Mouse (Mus musculus) forebrain, embryonic 10.5 days (tissue): ENCODE results near the gene Rcn3. TPM values are rescaled to one million over a fixed set of nuclear protein-coding genes. Genes with fewer than 3 reads are reported as not detected.
A peak's percentile ranks its signal among the peaks of the same experiment; 100 is the strongest.

ENCODE experiments used
- DNase-seq: peaks from one replicate; pipeline ENCODE4 v3.0.0-alpha.2; 2017; ENCODE audit warnings: low spot score; ENCODE audit errors: extremely low spot score
- H3K27ac ChIP-seq: fragments of 300-500 bp; sonication (generic); 2 replicates; pipeline ENCODE4 v1.5.1; 2016; ENCODE audit warnings: mild to moderate bottlenecking
- H3K27me3 ChIP-seq: fragments of 300-500 bp; sonication (generic); 2 replicates; pipeline ENCODE4 v1.6.1; 2016; ENCODE audit warnings: mild to moderate bottlenecking; ENCODE audit not compliant: poor library complexity, severe bottlenecking
- H3K36me3 ChIP-seq: fragments of 300-500 bp; sonication (generic); replicated peaks from 2 replicates; pipeline ENCODE4 v1.6.1; 2016; ENCODE audit warnings: mild to moderate bottlenecking, moderate library complexity
- H3K4me1 ChIP-seq: fragments of 300-500 bp; sonication (generic); 2 replicates; pipeline ENCODE4 v1.6.1; 2016
- H3K4me3 ChIP-seq: fragments of 300-500 bp; sonication (generic); 2 replicates; pipeline ENCODE4 v1.5.1; 2016; ENCODE audit warnings: mild to moderate bottlenecking, moderate library complexity
- H3K9me3 ChIP-seq: fragments of 300-500 bp; sonication (generic); 2 replicates; pipeline ENCODE4 v1.6.1; 2016; ENCODE audit warnings: mild to moderate bottlenecking, moderate library complexity
- WGBS: fragments of 180-500 bp; shearing (Covaris S2); methylation state at CpG from one replicate; pipeline ENCODE4 v1.1.7; 2016; 5-methylcytosine and 5-hydroxymethylcytosine counted together
- microRNA counts: library from miRNA; unstranded; fragments of <30 nt; microRNA quantifications from one replicate; lab custom pipeline; 2017
- microRNA-seq: library from miRNA; unstranded; fragments of <30 nt; microRNA quantifications from one replicate; pipeline ENCODE4, GENCODE M21; 2017
- polyA plus RNA-seq: library from polyadenylated mRNA; unstranded; fragments of >200 nt; fragmentation: Nextera tagmentation; extraction: Ambion mirVana; gene quantifications from 2 replicates; pipeline ENCODE4 v1.2.1, GENCODE M21; 2016

The Rcn3 gene
- polyA plus RNA-seq, 1 experiment from 2014 or later: 101 TPM

DNA sequence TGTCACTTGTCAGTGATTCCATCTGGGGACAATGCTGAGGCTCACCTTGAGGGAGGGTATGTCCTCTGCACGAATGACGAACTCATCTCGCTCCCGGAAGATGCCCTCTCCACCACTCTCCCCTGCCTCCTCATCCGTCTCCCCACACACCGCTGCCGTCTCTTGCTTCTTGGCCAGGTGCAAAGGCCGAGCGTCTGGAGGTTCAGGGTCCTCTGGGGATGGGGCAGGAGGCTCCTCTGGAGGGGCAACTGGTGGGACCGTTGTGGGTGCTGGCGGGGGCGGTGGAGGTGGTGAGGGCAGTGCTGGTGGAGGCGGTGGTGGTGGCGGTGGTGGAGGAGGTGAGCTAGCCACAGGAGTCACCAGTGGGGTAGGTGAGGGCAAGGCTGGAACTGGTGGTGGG is 48.7 kb downstream of the Rcn3 start:
- Histone ChIP-seq H3K9me3 (no peaks in the 10 kb centered on the region), H3K4me1 (no peaks in the 10 kb centered on the region), H3K27me3 (no peaks in the 10 kb centered on the region), H3K27ac (no peak overlapping the region), H3K36me3 (peaks cover 100% of the 10 kb centered on the region), H3K4me3 (no peak overlapping the region)
- WGBS: 93% methylated on average over 14 of the region's 14 CpGs
- no peak for DNase-seq

DNA sequence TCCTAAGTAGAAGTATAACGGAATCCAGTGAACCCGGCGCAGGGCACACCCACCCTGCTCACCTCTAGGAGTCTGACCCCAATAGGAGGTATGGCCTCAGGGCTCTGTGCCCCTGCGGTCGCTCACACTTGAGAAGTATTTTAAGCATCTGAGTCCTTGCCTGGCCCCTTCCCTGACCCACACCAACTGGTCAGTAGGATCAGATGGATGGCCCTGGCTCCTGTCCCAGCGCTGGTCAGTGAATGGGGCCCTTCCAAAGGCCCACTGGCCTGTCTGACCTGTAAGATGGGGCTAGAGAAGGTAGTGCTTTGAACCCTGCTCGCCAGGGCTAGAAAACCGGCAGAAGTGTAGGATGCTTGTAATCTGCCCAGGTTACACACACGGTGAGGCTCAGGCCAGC is 51.2 kb downstream of the Rcn3 start:
- Histone ChIP-seq H3K4me1 (no peaks in the 10 kb centered on the region), H3K36me3 (peaks cover 100% of the 10 kb centered on the region), H3K27ac (no peak overlapping the region), H3K9me3 (no peaks in the 10 kb centered on the region), H3K4me3 (no peak overlapping the region), H3K27me3 (no peaks in the 10 kb centered on the region)
- 93% methylated on average over 9 of the region's 9 CpGs for WGBS
- no peak for DNase-seq

DNA sequence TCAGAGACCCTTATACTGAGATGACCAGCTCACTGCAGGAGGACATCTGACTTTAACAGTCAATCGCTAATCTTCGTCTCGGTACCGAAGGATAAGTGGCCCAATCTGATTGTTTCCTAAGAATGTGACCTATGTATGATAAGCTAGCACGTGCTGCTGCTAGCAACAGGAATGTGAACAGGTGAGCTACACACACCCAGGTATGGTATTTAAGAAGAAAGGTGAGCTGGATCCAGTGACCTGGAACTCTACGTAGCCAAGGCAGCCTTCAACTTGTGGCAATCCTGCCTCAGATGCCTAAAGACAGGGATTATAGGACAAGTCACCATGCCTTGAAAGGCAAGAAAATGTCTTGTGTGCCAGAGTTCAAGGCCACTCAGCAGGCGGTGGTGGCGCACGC is 53.6 kb downstream of the Rcn3 start:
- 98% methylated on average over 9 of the region's 9 CpGs for WGBS

DNA sequence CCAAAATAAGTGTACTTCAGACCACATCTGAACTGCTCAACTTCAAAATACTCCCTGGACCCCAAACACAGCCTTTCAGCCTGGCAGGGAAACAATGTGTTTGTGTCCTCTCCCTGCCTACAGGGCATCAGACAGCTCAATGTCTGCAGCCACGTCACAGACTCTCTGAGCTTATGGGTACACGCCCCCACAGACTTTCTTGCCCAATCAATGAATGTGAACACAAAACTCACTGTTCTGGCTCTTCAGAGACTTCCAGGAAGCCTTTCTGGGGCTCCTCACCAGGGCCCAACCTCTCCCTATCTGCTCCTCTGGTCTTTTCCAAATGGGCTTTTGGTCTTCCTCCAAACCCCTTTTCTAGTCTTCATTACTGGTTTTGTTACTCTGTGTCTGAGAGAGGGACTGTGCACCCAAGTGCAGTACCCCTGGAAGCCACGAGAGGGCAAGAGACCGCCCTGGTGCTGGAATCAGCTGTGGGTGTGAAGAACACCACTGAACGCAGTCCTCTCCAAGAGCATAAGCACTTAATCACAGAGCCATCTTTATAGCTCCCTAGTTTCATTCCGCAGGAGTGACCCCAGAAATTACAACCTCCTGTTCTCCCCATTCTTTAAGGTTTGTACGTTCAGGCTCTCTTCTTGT is 54.2 kb downstream of the Rcn3 start:
- H3K27ac ChIP-seq: no peak overlapping the region
- H3K27me3 ChIP-seq: no peaks in the 10 kb centered on the region
- H3K4me3 ChIP-seq: no peak overlapping the region
- no peaks in the 10 kb centered on the region for H3K9me3 ChIP-seq
- DNase-seq: peak; percentile 59
- WGBS: 83% methylated on average over 7 of the region's 7 CpGs
- no peaks in the 10 kb centered on the region for H3K4me1 ChIP-seq
- H3K36me3 ChIP-seq: peaks cover 100% of the 10 kb centered on the region

More for the DNA sequence above, 53.6 kb downstream of the Rcn3 start:
- Histone ChIP-seq H3K4me3 (no peak overlapping the region), H3K36me3 (peaks cover 100% of the 10 kb centered on the region), H3K27ac (no peak overlapping the region), H3K4me1 (no peaks in the 10 kb centered on the region), H3K27me3 (no peaks in the 10 kb centered on the region), H3K9me3 (no peaks in the 10 kb centered on the region)
- DNase-seq: no peak

DNA sequence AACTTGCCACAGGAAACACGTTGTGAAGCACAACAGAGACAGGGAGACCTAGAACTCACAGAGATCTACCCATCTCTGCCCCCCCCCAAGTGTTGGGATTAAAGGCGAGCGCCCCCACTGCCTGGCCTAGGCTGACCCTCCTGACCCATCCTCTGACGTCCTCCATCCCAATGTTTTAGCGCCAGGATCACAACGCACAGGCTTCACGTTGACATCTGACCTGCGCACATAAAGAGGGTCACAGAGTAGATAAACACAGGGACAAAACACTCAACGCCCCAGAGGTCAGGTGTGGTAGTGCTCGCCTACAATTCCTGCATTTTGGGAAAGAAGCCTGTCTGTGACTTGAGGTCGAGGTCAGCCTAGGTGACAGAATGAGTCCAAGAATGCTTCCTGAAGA is 55.3 kb downstream of the Rcn3 start:
- no peaks in the 10 kb centered on the region for H3K4me1 ChIP-seq
- no peaks in the 10 kb centered on the region for H3K27me3 ChIP-seq
- peaks cover 100% of the 10 kb centered on the region for H3K36me3 ChIP-seq
- no peak overlapping the region for H3K4me3 ChIP-seq
- H3K27ac ChIP-seq: no peak overlapping the region
- 93% methylated on average over 11 of the region's 11 CpGs for WGBS
- no peaks in the 10 kb centered on the region for H3K9me3 ChIP-seq
- no peak for DNase-seq

DNA sequence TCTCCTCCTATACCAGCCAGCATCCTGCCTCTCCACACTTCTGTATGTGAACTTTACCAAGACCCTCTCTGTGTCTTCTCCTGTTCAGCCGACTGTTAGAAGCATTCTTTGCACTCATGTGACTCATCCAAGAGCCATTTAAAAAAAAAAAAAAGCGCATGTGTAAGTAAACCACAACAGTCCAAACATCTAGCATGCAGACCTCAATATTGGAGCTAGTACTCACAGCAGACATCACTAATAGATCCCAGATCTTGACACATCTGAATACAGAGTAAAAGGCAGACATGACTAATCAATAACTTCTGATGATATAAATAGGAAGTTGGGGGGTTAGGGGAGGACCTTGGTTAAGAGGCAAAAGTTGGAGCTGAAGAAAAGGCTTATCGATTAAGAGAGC is 56.4 kb downstream of the Rcn3 start:
- H3K4me1 ChIP-seq: no peaks in the 10 kb centered on the region
- no peaks in the 10 kb centered on the region for H3K9me3 ChIP-seq
- H3K27ac ChIP-seq: no peak overlapping the region
- peaks cover 100% of the 10 kb centered on the region for H3K36me3 ChIP-seq
- no peaks in the 10 kb centered on the region for H3K27me3 ChIP-seq
- WGBS: 95% methylated on average over 3 of the region's 3 CpGs
- no peak for DNase-seq
- no peak overlapping the region for H3K4me3 ChIP-seq

DNA sequence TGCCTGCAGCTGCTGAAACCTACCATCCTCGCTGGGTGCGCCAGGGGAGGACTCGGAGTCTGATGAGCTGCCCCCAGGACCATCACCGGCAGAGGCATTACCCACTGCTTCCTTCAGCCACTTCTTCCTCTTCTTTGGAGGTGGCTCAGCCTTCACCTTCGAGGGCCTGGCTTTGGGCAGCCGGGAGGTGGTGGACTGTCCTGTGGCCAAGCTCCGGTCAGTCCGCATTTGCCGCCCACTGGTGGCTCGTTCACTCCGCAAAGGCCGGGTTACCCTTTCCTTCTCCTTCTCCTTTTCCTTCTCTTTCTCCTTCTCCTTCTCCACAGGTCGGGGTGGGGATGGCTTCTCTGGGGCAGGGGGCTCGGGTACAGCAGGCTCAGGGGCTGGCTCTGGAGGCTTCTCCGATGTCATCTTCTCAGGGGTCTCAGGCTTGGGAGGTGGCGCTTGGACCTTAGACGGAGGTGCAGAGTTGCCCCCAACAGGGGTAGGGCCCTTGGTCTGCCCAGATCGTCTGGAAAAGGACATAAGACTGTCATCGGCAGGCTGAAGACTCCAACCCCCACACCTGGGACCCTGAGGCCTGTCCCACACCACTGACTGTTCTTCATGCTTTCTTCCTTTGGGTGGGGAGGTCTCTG is 58.2 kb downstream of the Rcn3 start:
- no peak for DNase-seq
- no peak overlapping the region for H3K27ac ChIP-seq

More for the DNA sequence above, 58.2 kb downstream of the Rcn3 start:
- H3K9me3 ChIP-seq: no peaks in the 10 kb centered on the region
- H3K27me3 ChIP-seq: no peaks in the 10 kb centered on the region
- no peak overlapping the region for H3K4me3 ChIP-seq
- H3K36me3 ChIP-seq: peaks cover 100% of the 10 kb centered on the region
- WGBS: 94% methylated on average over 19 of the region's 19 CpGs
- H3K4me1 ChIP-seq: no peaks in the 10 kb centered on the region

MicroRNAs encoded within 50 kb of the gene (microRNA counts, 519-probe panel; counts per million panel counts)
- 341 counts per million, percentile 65 among the panel's probes with 10 or more counts for microRNA mmu-miR-150 (lab: Ali Mortazavi, UCI)

Small RNA genes within 50 kb of the gene (microRNA-seq; reads per million reads assigned to microRNA genes)
- gene Mir150: 2.7 reads per million
- 34.1 reads per million, percentile 37 among the genes with 10 or more reads in this experiment for gene Mir5121

Other genes with a start within 250 kb of the Rcn3 start
- gene Akt1s1, start 243.2 kb downstream of the Rcn3 start, polyA plus RNA-seq: 84.3 and 84.6 TPM in 2 replicates
- gene Tbc1d17, start 243.1 kb downstream of the Rcn3 start, polyA plus RNA-seq: 72.8 and 73.6 TPM in 2 replicates
- 37.8 and 39.8 TPM in 2 replicates for gene Pnkp, start 235.1 kb downstream of the Rcn3 start, polyA plus RNA-seq
- 415 and 438 TPM in 2 replicates for gene Ptov1, start 222.4 kb downstream of the Rcn3 start, polyA plus RNA-seq
- gene Med25, start 199.5 kb downstream of the Rcn3 start, polyA plus RNA-seq: 175 and 185 TPM in 2 replicates
- gene Fuz, start 196.1 kb downstream of the Rcn3 start, polyA plus RNA-seq: 24.8 and 25.0 TPM in 2 replicates
- 69.1 and 69.5 TPM in 2 replicates for gene Ap2a1, start 162.7 kb downstream of the Rcn3 start, polyA plus RNA-seq
- gene Tsks, start 149.0 kb downstream of the Rcn3 start, polyA plus RNA-seq: 0.47 TPM in 1 of 2 replicates, not detected in the other
- gene Cpt1c, start 117.4 kb downstream of the Rcn3 start, polyA plus RNA-seq: 19.4 and 20.8 TPM in 2 replicates
- gene Prmt1, start 105.7 kb downstream of the Rcn3 start, polyA plus RNA-seq: 909 and 984 TPM in 2 replicates
- gene Irf3, start 94.6 kb downstream of the Rcn3 start, polyA plus RNA-seq: 70.5 and 76.0 TPM in 2 replicates
- 80.7 and 83.9 TPM in 2 replicates for gene Bcl2l12, start 93.5 kb downstream of the Rcn3 start, polyA plus RNA-seq
- 39.9 and 41.0 TPM in 2 replicates for gene Scaf1, start 75.9 kb downstream of the Rcn3 start, polyA plus RNA-seq
- 15.0 and 16.8 TPM in 2 replicates for gene Rras, start 74.3 kb downstream of the Rcn3 start, polyA plus RNA-seq
- gene Prr12, start 39.3 kb downstream of the Rcn3 start, polyA plus RNA-seq: 11.9 and 12.7 TPM in 2 replicates
- gene Nosip, start 29.8 kb downstream of the Rcn3 start, polyA plus RNA-seq: 61.2 and 67.6 TPM in 2 replicates
- gene Prrg2, start 29.5 kb downstream of the Rcn3 start, polyA plus RNA-seq: 16.5 and 17.7 TPM in 2 replicates
- gene Fcgrt, start 11.6 kb upstream of the Rcn3 start, polyA plus RNA-seq: 5.5 and 5.9 TPM in 2 replicates
- gene Rps11, start 32.2 kb upstream of the Rcn3 start, polyA plus RNA-seq: 1,843 and 1,853 TPM in 2 replicates
- gene Rpl13a, start 36.5 kb upstream of the Rcn3 start, polyA plus RNA-seq: 1,219 and 1,234 TPM in 2 replicates
- gene Gm45713, start 44.0 kb upstream of the Rcn3 start, polyA plus RNA-seq: 0.11 and 0.27 TPM in 2 replicates
- gene Flt3l, start 44.2 kb upstream of the Rcn3 start, polyA plus RNA-seq: 1.1 and 1.4 TPM in 2 replicates
- 98.5 and 99.6 TPM in 2 replicates for gene Pih1d1, start 62.1 kb upstream of the Rcn3 start, polyA plus RNA-seq
- 53.0 and 55.1 TPM in 2 replicates for gene Aldh16a1, start 62.4 kb upstream of the Rcn3 start, polyA plus RNA-seq
- gene Slc17a7, start 71.7 kb upstream of the Rcn3 start, polyA plus RNA-seq: 0.95 and 1.2 TPM in 2 replicates
- gene Gfy, start 87.3 kb upstream of the Rcn3 start, polyA plus RNA-seq: 0.15 TPM in 1 of 2 replicates, not detected in the other
- 0.33 TPM in 1 of 2 replicates, not detected in the other for gene Pth2, start 88.8 kb upstream of the Rcn3 start, polyA plus RNA-seq
- gene Ccdc155, start 112.7 kb upstream of the Rcn3 start, polyA plus RNA-seq: 0.57 and 0.66 TPM in 2 replicates
- gene Dkkl1, start 119.9 kb upstream of the Rcn3 start, polyA plus RNA-seq: 1.0 TPM in 2 replicates
- gene Tead2, start 123.5 kb upstream of the Rcn3 start, polyA plus RNA-seq: 337 and 380 TPM in 2 replicates
- gene Cd37, start 146.9 kb upstream of the Rcn3 start, polyA plus RNA-seq: 1.1 TPM in 2 replicates
- not detected in 2 replicates for gene Slc6a16, start 148.9 kb upstream of the Rcn3 start, polyA plus RNA-seq
- not detected in 2 replicates for gene Slc6a21, start 185.3 kb upstream of the Rcn3 start, polyA plus RNA-seq
- 8.3 and 8.9 TPM in 2 replicates for gene Trpm4, start 241.6 kb upstream of the Rcn3 start, polyA plus RNA-seq
- 0.31 and 0.42 TPM in 2 replicates for gene Hrc, start 243.1 kb upstream of the Rcn3 start, polyA plus RNA-seq